Mouse (Mus musculus): ENCODE data around the gene Colgalt1.

The Colgalt1 gene

GRCm38 (mm10) chr8:71610822-71611651 lies at the start of gene Colgalt1:
TSS of gene Colgalt1 (plus strand) at chr8:71610998.
- Histone ChIP-seq H3K27me3 (ENCODE audit: control insufficient read depth, insufficient read depth, low read length, poor library complexity, severe bottlenecking) (no peaks in the 10 kb centered on the region), H3K36me3 (ENCODE audit: control insufficient read depth, insufficient read depth, low read length, poor library complexity, severe bottlenecking) (peaks cover 4% of the 10 kb centered on the region; the same call in 1 of the 2 replicates)
- DNase-seq (ENCODE audit: low read depth, low spot score) = peak; percentile 99

DNA sequence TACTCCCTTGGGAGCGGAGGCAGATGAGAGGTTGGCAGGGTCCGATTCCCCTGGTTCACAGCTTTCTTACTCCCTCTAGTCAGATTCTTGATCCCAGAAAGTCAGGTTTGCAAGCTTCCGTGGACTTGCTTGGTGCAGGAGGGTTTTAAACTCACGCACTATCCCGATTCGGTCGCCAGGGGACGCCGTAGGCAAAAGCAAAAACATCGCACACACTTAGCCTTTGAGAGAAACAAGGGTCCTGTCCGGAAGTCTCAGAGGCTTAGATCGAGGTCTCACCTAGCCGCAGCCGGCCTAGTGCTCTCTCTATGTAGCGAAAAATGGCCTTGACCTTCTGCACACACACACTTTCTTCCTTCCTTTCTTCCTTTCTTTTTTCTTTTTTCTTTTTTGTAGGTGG lies 49.4 kb upstream of the Colgalt1 start:
- DNase-seq (ENCODE audit: low read depth, low spot score) = peak; percentile 91
- Histone ChIP-seq H3K27me3 (ENCODE audit: control insufficient read depth, insufficient read depth, low read length, poor library complexity, severe bottlenecking) (no peaks in the 10 kb centered on the region), H3K36me3 (ENCODE audit: control insufficient read depth, insufficient read depth, low read length, poor library complexity, severe bottlenecking) (no peaks in the 10 kb centered on the region)

GRCm38 (mm10) chr8:71562751-71563150 lies 48.0 kb upstream of the Colgalt1 start:
- DNase-seq (ENCODE audit: low read depth, low spot score) = peak; percentile 86
- Histone ChIP-seq H3K36me3 (ENCODE audit: control insufficient read depth, insufficient read depth, low read length, poor library complexity, severe bottlenecking) (no peaks in the 10 kb centered on the region), H3K27me3 (ENCODE audit: control insufficient read depth, insufficient read depth, low read length, poor library complexity, severe bottlenecking) (no peaks in the 10 kb centered on the region)

- no peak for DNase-seq (ENCODE audit: low read depth, low spot score)
- no peaks in the 10 kb centered on the region for H3K27me3 ChIP-seq (ENCODE audit: control insufficient read depth, insufficient read depth, low read length, poor library complexity, severe bottlenecking)
- no peaks in the 10 kb centered on the region for H3K36me3 ChIP-seq (ENCODE audit: control insufficient read depth, insufficient read depth, low read length, poor library complexity, severe bottlenecking)
Observed at GRCm38 (mm10) chr8:71563992-71564391, 46.8 kb upstream of the Colgalt1 start.

GRCm38 (mm10) chr8:71566501-71566900 lies 44.3 kb upstream of the Colgalt1 start, which contains the start of gene Nxnl1:
TSS of gene Nxnl1 (minus strand) at chr8:71566601.
- no peak for DNase-seq (ENCODE audit: low read depth, low spot score)
- H3K27me3 ChIP-seq (ENCODE audit: control insufficient read depth, insufficient read depth, low read length, poor library complexity, severe bottlenecking) = no peaks in the 10 kb centered on the region
- H3K36me3 ChIP-seq (ENCODE audit: control insufficient read depth, insufficient read depth, low read length, poor library complexity, severe bottlenecking) = no peaks in the 10 kb centered on the region

DNA sequence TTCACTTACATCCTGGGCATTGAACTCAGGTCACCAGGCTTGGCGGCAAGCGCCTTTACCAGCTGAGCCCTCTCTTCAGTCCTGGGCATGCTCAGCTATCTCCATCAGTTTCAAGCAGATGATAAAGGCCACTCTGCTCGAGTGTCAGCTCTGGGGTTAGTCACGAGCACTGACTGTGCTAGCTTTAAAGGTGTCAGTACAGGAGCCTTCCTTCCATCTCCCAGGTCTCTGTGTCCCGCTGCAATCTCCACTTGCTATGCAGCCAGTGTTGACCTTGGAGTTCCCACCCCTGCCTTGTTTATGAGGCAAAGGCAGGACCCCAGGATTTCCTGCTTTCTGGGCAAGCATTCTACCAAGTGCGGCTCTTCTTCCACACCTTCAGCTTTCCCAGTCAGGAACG lies 43.2 kb upstream of the Colgalt1 start:
- Histone ChIP-seq H3K36me3 (ENCODE audit: control insufficient read depth, insufficient read depth, low read length, poor library complexity, severe bottlenecking) (no peaks in the 10 kb centered on the region), H3K27me3 (ENCODE audit: control insufficient read depth, insufficient read depth, low read length, poor library complexity, severe bottlenecking) (no peaks in the 10 kb centered on the region)
- no peak for DNase-seq (ENCODE audit: low read depth, low spot score)

GRCm38 (mm10) chr8:71568387-71568937 lies 42.3 kb upstream of the Colgalt1 start, which contains the start of gene Slc27a1:
TSS of gene Slc27a1 (plus strand) at chr8:71568882.
- DNase-seq (ENCODE audit: low read depth, low spot score) = no peak
- no peaks in the 10 kb centered on the region for H3K36me3 ChIP-seq (ENCODE audit: control insufficient read depth, insufficient read depth, low read length, poor library complexity, severe bottlenecking)
- no peaks in the 10 kb centered on the region for H3K27me3 ChIP-seq (ENCODE audit: control insufficient read depth, insufficient read depth, low read length, poor library complexity, severe bottlenecking)

DNA sequence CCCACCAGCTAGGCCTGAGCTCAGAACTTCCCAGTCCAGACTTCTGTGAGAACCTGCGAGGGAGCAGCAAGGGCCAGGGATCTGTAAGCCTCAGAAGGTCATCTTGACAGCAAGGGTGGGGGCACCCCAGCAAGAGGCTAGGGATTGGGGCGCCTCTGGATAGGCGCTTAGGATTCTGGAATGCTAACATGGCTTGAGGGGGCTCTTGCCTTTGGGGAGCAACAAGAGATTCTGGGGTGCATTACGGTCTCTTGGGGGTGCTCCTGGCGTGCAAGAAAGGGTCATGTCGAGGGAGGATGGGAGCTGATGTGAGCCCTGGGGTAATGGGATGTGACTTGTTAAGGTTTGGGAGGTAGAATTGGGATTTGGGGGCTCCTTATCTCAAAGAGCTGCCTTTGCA lies 41.9 kb upstream of the Colgalt1 start:
- DNase-seq (ENCODE audit: low read depth, low spot score) = no peak
- Histone ChIP-seq H3K36me3 (ENCODE audit: control insufficient read depth, insufficient read depth, low read length, poor library complexity, severe bottlenecking) (no peaks in the 10 kb centered on the region), H3K27me3 (ENCODE audit: control insufficient read depth, insufficient read depth, low read length, poor library complexity, severe bottlenecking) (no peaks in the 10 kb centered on the region)

- Histone ChIP-seq H3K27me3 (ENCODE audit: control insufficient read depth, insufficient read depth, low read length, poor library complexity, severe bottlenecking) (no peaks in the 10 kb centered on the region), H3K36me3 (ENCODE audit: control insufficient read depth, insufficient read depth, low read length, poor library complexity, severe bottlenecking) (no peaks in the 10 kb centered on the region)
- DNase-seq (ENCODE audit: low read depth, low spot score) = peak; percentile 89
Observed at GRCm38 (mm10) chr8:71569366-71570290, 41.2 kb upstream of the Colgalt1 start.

- H3K36me3 ChIP-seq (ENCODE audit: control insufficient read depth, insufficient read depth, low read length, poor library complexity, severe bottlenecking) = no peaks in the 10 kb centered on the region
- H3K27me3 ChIP-seq (ENCODE audit: control insufficient read depth, insufficient read depth, low read length, poor library complexity, severe bottlenecking) = no peaks in the 10 kb centered on the region
- DNase-seq (ENCODE audit: low read depth, low spot score) = peak; percentile 91
Observed at GRCm38 (mm10) chr8:71570291-71570954, 40.4 kb upstream of the Colgalt1 start.

DNA sequence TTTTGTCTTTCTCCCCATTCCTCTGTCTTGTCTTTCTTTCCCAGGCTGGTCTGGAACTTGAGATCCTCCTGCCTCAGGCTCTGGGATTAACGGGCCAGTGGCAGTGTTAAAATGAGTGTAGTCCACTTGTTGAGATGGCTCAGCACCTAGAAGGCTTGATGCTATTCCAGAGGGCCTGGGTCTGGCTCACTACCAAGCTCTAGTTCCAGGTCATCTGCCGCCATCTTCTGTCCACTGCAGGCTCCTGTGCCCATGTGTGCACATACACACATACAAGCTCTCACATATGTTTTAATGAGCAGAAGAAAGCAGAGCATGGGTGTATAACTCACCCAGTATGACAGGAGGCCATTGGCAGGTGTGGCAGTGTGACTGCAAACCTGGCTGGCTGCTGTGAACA lies 38.7 kb upstream of the Colgalt1 start:
- Histone ChIP-seq H3K36me3 (ENCODE audit: control insufficient read depth, insufficient read depth, low read length, poor library complexity, severe bottlenecking) (no peaks in the 10 kb centered on the region), H3K27me3 (ENCODE audit: control insufficient read depth, insufficient read depth, low read length, poor library complexity, severe bottlenecking) (no peaks in the 10 kb centered on the region)
- no peak for DNase-seq (ENCODE audit: low read depth, low spot score)

GRCm38 (mm10) chr8:71572847-71573633 lies 37.8 kb upstream of the Colgalt1 start:
- Histone ChIP-seq H3K36me3 (ENCODE audit: control insufficient read depth, insufficient read depth, low read length, poor library complexity, severe bottlenecking) (no peaks in the 10 kb centered on the region), H3K27me3 (ENCODE audit: control insufficient read depth, insufficient read depth, low read length, poor library complexity, severe bottlenecking) (no peaks in the 10 kb centered on the region)
- DNase-seq (ENCODE audit: low read depth, low spot score) = no peak

DNA sequence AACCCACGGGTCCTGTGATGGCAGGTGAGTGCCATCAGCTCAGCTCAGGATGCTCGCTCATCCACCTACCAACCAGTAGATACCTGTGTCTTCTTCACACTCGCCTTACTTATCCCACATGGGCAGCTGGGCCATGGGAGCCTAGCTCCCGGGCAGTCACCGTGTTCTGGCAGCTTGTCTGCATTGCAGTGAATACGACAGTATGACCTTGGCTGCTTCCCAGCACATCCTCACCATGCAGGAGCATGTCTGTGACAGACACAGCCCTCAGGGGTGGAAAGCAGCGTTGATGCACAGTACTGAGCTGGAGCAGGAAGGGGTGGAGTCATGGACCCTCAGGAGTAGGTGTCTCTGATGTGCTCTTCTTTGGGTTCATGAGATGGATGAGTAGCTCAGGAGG lies 36.4 kb upstream of the Colgalt1 start:
- no peaks in the 10 kb centered on the region for H3K27me3 ChIP-seq (ENCODE audit: control insufficient read depth, insufficient read depth, low read length, poor library complexity, severe bottlenecking)
- DNase-seq (ENCODE audit: low read depth, low spot score) = no peak
- H3K36me3 ChIP-seq (ENCODE audit: control insufficient read depth, insufficient read depth, low read length, poor library complexity, severe bottlenecking) = no peaks in the 10 kb centered on the region

GRCm38 (mm10) chr8:71575020-71575419 lies 35.8 kb upstream of the Colgalt1 start:
- DNase-seq (ENCODE audit: low read depth, low spot score) = no peak
- H3K36me3 ChIP-seq (ENCODE audit: control insufficient read depth, insufficient read depth, low read length, poor library complexity, severe bottlenecking) = no peaks in the 10 kb centered on the region
- H3K27me3 ChIP-seq (ENCODE audit: control insufficient read depth, insufficient read depth, low read length, poor library complexity, severe bottlenecking) = no peaks in the 10 kb centered on the region
